Mouse (Mus musculus) bone marrow macrophage, adult 2 months (primary cell): Measurements from ENCODE around the gene Rb1. TPM values are rescaled to one million over a fixed set of nuclear protein-coding genes. Genes with fewer than 3 reads are reported as not detected.

Source experiments
- H3K27ac ChIP-seq: 2 replicates; pipeline ENCODE4 v1.5.1; 2012; ENCODE audit warnings: low read depth, low read length; ENCODE audit not compliant: insufficient read depth
- H3K4me1 ChIP-seq: 2 replicates; pipeline ENCODE4 v1.6.1; 2012; ENCODE audit warnings: low read length; ENCODE audit not compliant: control insufficient read depth, insufficient read depth
- H3K4me3 ChIP-seq: 2 replicates; pipeline ENCODE4 v1.5.1; 2012; ENCODE audit warnings: mild to moderate bottlenecking, low read length, moderate library complexity; ENCODE audit not compliant: insufficient read depth
- CTCF ChIP-seq: IDR thresholded peaks from 2 replicates; pipeline ENCODE4 v1.5.1; 2012; ENCODE audit warnings: low read depth, mild to moderate bottlenecking, low read length, moderate library complexity
- POLR2A ChIP-seq: IDR thresholded peaks from 2 replicates; pipeline ENCODE4 v1.6.1; 2012; ENCODE audit warnings: mild to moderate bottlenecking, low read depth, low read length, borderline replicate concordance
- polyA plus RNA-seq: library from polyadenylated mRNA; stranded (reverse); fragments of >200 nt; gene quantifications from 2 replicates; pipeline ENCODE4 v1.2.4, GENCODE M21; 2012; ENCODE audit not compliant: missing spikeins, insufficient read depth, insufficient read length

Rb1 gene
- polyA plus RNA-seq, 1 experiment, result 46.2 TPM

- no peak overlapping the region for H3K4me3 ChIP-seq
- TF ChIP-seq POLR2A (no peak), CTCF (no peak)
- no peak overlapping the region for H3K27ac ChIP-seq
- 0 out of 2 replicates have a peak, but pooled peaks cover 2% of the 10 kb centered on the region for H3K4me1 ChIP-seq
These were observed 46.5 kb downstream of the Rb1 start for GRCm38 (mm10) chr14:73279096-73279495.

GRCm38 (mm10) chr14:73271807-73272206 lies 53.8 kb downstream of the Rb1 start:
- Histone ChIP-seq H3K27ac (no peak overlapping the region), H3K4me3 (no peak overlapping the region), H3K4me1 (peaks cover 3% of the 10 kb centered on the region; the same call in 1 of the 2 replicates)
- TF ChIP-seq CTCF (no peak), POLR2A (no peak)

- no peak overlapping the region for H3K4me3 ChIP-seq
- peaks cover 3% of the 10 kb centered on the region; the same call in 1 of the 2 replicates for H3K4me1 ChIP-seq
- TF ChIP-seq POLR2A (no peak), CTCF (0 out of 2 replicates have a peak, but pooled peaks have one; percentile 27)
- no peak overlapping the region for H3K27ac ChIP-seq
These were observed 59.5 kb downstream of the Rb1 start for GRCm38 (mm10) chr14:73266166-73266565.

- no peak for TF ChIP-seq CTCF
- no peak overlapping the region for H3K4me3 ChIP-seq
- H3K27ac ChIP-seq, result no peak overlapping the region
- H3K4me1 ChIP-seq, result peaks cover 13% of the 10 kb centered on the region
These were observed 63.4 kb downstream of the Rb1 start for GRCm38 (mm10) chr14:73262210-73262609.

- no peak for TF ChIP-seq POLR2A
- no peak for TF ChIP-seq CTCF
- Histone ChIP-seq H3K4me3 (no peak overlapping the region), H3K27ac (no peak overlapping the region), H3K4me1 (peaks cover 34% of the 10 kb centered on the region)
These were observed 67.4 kb downstream of the Rb1 start for GRCm38 (mm10) chr14:73258181-73258580.

- Histone ChIP-seq H3K4me3 (no peak overlapping the region), H3K27ac (no peak overlapping the region), H3K4me1 (peaks cover 39% of the 10 kb centered on the region)
- TF ChIP-seq POLR2A (no peak), CTCF (no peak)
These were observed 68.3 kb downstream of the Rb1 start for GRCm38 (mm10) chr14:73257348-73257747.

- peaks cover 40% of the 10 kb centered on the region for H3K4me1 ChIP-seq
- no peak overlapping the region for H3K4me3 ChIP-seq
- no peak overlapping the region for H3K27ac ChIP-seq
- no peak for TF ChIP-seq CTCF
These were observed 70.1 kb downstream of the Rb1 start for GRCm38 (mm10) chr14:73255426-73255970.

- no peak overlapping the region for H3K4me3 ChIP-seq
- H3K27ac ChIP-seq, result no peak overlapping the region
- TF ChIP-seq CTCF (no peak), POLR2A (no peak)
- H3K4me1 ChIP-seq, result peaks cover 40% of the 10 kb centered on the region
These were observed 71.2 kb downstream of the Rb1 start for GRCm38 (mm10) chr14:73254412-73254811.

- Histone ChIP-seq H3K27ac (peak overlapping the region; percentile 19; the same call in 1 of the 2 replicates), H3K4me3 (no peak overlapping the region), H3K4me1 (peaks cover 40% of the 10 kb centered on the region)
- TF ChIP-seq CTCF (no peak), POLR2A (no peak)
These were observed 72.0 kb downstream of the Rb1 start for GRCm38 (mm10) chr14:73253453-73254251.

- TF ChIP-seq POLR2A (no peak), CTCF (no peak)
- Histone ChIP-seq H3K4me3 (no peak overlapping the region), H3K27ac (no peak overlapping the region), H3K4me1 (peaks cover 28% of the 10 kb centered on the region)
These were observed 73.3 kb downstream of the Rb1 start for GRCm38 (mm10) chr14:73252276-73252675.
